Mouse (Mus musculus) granulocyte monocyte progenitor cell, adult 5-6 weeks (primary cell): ENCODE results near the gene Igfbp5. TPM values are rescaled to one million over a fixed set of nuclear protein-coding genes. Genes with fewer than 3 reads are reported as not detected.

ENCODE experiments used
- ATAC-seq: replicated peaks from 2 replicates; pipeline ENCODE4 v1.8.0; 2016; ENCODE audit warnings: mild to moderate bottlenecking, moderate TSS enrichment, inconsistent platforms; ENCODE audit not compliant: poor library complexity, severe bottlenecking
- total RNA-seq, 2 experiments: library from RNA; stranded (forward) in 1 of 2; stranded (reverse) in 1 of 2; fragments of 200-712, 200-1000 nt in 1 of 2; fragments of >200 nt in 1 of 2; fragmentation: Nextera tagmentation in 1 of 2; gene quantifications; 2 replicates each; pipeline ENCODE4 v1.2.3; 2014 to 2017

Igfbp5 gene
- total RNA-seq, 2 experiments from 2014 or later, result not detected

DNA sequence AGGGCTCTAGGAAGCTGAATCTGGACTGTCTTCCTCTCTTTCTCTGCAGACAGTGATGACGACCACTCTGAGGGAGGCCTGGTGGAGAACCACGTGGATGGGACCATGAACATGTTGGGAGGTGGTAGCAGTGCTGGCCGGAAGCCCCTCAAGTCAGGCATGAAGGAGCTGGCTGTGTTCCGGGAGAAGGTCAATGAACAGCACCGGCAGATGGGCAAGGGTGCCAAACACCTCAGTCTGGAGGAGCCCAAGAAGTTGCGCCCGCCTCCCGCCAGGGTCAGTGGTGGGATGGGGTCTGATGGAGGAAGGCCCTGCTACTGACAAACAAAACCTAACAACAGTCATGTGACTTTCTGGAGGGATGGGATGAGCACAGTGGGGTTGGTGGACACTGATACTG is 25.6 kb downstream of the Igfbp5 start:
- no peak for ATAC-seq

DNA sequence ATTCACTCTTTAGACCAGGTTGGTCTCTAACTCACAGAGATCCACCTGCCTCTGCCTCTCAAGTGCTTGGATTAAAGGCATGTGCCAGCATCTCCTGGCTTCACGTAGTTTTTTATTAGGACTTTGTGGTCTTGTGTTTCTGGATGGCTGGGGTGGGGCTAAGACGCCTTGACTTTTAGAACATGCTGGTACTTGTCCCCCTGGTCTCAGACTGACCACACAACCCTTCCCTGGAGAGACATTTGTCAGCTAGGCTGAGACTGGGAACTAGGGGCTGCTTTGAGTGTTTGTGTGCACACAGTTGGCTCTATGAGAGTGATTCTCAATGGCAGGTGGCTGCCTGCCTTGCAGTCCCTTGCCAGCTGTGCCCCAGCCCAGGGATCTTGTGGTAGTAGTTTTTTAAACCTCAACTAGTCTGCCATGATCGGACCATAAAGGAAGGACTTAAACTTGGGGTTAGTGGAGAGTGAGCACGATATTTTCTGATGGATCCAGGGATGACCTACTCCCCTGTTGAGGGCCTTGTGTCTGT is 26.8 kb downstream of the Igfbp5 start:
- no peak for ATAC-seq

DNA sequence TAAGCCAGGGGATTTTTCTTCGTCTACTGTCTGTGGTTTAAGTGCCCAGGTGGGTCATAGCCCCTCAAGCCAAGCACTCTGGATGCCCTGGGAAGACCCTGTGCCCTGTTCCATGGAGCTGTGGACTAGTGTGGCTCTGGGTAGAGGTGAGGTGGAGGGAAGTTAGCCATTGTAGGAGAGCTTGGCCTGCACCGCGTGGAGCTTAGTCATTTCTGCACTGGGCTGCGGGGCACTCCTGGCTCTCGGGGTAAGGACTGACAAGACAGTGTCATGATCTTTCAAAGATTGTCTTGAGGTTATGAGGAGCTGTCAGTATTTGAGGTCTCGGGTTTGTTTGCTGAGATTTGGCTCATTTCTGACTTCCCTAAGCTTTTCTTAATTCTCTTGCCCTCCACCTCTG is 30.0 kb downstream of the Igfbp5 start:
- no peak for ATAC-seq

DNA sequence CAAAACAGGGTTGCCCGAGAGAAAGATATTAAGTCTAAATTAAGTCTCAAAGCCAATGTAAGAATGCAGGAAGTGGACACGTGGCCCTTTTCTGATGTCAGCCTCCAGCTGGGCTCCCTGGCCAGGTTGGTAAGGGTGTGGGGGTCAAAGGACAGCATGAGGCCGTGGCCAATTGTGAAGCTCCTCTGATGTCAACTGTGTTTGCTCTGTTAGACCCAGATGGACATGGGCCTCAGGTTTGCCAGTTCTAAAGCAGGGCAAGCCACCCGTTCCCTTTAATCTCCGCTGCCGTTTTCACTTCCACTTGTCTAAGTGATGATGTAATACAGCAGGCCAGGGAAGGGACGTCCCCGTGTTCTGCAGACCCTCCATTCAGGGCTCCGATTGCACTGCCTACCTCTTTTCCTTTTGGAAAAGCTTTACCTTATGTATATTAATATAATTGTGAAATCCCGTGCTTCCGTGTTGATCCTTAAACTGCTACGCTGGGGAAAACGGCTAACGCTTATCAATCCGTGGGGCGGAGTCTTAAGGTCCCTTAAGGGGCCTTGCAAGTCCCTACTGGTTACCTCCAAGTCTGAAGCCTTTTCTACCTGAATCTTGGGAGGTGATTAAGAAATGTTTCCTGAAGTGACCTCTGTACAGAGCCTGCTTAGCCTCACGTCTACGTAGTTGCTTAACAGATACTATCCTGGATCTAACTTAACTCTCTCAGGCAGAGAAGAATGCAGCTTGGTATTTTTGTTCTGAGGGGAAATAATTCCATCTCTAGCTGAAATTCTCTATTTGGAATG is 31.8 kb downstream of the Igfbp5 start:
- ATAC-seq, result no peak

DNA sequence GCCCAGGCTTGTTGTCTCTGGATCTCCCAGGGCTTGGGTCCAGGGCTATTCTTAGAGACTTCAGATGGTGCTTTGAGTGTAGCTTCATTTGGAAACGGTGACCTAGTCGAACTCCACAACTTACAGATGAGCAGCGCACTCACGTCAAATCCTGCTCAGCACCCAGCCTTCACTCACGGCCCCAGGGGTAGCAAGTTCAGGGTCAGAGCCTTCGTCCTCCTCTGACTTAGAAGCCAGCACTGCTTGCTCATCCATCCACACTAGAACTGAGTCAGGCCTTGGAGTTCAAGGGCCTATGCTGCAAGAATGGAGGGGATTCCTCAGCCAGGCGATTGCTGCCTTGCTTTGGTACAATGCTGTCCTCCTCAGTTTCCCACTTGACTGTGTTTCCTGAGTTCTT is 34.9 kb downstream of the Igfbp5 start:
- no peak for ATAC-seq

DNA sequence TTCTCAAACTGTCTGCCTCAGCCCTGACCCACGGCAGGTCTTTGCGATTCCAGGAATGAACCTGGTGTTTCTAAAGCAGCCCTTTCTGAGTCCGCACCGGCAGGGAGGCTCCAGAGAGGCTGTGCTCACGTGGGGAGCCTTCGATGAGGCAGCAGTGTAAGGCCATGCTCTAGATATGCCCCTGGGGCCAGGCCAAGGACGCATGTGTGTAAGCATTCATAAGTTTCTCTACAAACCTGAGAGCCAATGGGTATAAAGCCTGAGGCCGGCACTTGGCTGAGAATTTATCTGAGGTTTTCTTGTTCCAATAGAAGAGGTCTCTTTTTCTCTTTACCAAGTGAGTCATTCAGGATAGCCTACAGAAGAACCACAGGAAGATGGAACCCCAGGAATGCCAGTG is 35.3 kb downstream of the Igfbp5 start:
- ATAC-seq, result no peak

DNA sequence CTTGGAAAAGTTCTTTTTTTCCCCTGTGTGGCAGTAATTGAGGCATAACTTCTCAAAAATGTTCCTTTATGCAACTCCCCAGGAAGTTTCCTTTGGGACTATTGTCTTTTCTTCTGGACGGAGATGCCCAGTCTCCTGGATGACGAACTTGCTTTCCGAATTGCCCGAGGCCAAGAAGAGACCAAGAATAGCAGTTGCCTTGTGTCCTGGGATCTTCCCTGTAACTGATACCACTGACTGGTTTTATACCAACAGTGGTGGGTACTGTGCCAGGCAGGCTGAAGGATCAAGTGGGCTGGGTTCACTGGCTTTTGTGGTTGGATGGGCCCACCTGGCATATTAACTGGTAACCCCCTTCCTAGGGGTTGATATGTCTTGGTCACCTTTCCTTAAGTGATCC is 41.1 kb downstream of the Igfbp5 start:
- no peak for ATAC-seq

DNA sequence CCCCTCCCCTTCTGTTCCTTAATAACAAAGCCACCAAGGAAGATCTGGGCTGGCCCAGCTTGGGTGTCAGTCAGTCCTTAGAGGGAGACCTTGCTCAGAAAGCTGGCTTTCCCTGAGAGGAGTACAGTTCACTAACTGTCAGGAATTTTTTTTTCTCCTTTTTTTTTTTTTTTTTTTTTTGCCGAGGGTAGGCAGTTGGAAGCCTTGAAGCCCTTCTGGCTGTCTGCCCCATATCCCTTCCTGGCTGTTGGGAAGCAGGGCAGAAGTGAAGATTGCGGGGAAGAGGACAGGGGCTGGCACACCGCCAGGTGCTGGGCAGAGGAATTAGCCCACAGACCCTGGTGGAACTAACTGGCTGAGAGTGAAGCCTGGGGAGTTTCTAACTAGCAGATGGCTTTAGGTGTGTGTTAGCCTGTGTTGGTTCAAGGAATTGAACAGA is 42.0 kb downstream of the Igfbp5 start:
- ATAC-seq, result no peak

DNA sequence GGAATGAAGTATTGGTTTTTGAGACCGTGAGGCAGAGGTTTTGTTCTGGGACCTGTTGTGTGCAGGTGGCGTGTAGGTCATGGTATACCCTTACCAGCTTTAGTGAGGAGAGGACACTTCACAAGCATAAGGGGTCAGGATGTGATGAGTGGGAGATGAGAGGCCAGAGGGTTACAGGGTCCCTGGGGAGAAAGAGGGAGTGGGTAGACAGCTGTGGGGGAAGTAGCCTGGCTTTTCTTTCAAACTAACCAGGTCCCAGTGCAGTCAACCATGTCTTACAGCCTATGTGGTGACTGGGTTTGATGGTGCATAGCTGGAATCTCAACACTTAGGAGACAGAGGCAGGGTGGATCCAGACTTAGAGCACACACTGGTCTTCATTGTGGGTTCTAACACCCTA is 44.2 kb downstream of the Igfbp5 start:
- ATAC-seq, result no peak

DNA sequence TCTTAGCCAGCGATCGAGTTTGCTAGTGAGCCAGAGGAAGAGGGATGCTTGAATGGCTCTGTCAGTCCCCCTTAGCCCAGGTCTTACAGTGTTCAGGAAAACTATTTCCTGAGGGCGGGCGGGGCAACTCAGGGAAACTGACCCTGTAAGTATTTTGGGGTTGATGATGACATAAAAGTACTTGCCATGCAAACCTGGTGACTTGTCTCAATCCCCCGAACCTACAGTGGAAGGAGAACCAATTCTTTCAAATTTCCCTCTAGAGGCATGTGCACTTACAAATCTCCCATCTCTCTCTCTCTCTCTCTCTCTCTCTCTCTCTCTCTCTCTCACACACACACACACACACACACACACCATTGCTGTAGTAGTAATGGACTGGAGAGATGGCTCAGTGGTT is 45.8 kb downstream of the Igfbp5 start:
- ATAC-seq, result no peak

DNA sequence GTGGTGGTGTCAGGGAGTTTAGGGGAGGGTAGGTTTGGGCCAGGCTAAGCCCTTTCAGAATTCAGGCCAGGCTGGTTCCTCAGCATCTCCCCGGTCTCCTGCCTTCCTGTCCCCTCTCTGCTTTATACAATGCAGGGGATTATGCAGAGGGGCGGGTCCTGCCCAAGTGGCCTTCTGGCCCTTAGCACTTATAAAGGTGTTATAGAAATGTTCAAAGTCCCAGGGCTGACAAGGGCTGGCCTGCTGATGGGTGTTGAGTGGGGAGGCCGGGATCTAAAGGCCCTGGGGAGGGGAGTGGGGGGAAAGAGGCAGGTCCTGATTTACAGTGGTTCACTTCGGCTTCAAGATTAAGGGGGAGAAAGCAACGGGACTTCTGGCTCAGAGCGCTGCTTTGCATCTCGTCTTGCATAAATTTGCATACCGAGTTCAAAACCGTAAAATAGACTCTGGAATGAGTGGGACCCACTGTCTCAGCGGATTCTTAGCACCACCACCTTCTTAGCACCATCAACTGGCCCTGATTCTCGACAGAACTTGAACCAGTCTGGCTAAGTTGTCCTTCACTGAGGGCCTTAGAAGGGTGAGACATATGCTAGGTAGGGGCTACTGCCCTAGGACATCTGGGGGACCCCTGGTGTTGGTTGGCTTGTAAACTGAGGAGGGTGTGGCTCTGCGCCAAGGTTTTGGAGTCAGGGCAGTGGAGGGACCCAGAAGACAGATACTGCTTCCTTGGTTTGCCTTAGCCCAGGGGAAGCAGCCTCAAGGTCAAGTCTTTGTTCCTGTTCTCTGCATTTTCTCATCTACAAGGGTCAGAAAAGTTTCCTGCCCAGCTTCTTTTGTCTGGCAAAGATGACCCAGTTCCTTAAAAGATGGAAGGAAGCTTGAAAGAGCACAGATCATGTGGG is 47.0 kb downstream of the Igfbp5 start:
- no peak for ATAC-seq

DNA sequence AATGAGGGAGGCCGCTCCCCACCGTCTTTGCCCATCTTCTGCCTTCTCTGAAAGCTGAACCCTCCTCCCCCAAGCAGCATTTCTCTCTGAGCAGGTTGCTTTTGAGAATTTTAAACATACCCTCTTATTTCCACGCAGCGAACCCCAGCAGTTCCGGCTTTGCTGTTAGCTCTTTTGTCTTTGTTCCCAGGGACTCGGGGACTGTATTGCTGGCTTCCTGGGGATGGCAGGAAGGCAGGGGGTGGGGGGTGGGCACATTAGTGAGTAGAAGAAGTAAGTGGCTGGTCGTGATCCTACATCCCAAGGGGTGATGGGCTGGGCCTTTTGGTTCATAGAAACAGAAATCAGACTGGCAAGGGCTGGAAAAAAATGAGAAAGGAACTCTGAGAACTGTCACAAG is 47.8 kb downstream of the Igfbp5 start:
- no peak for ATAC-seq

DNA sequence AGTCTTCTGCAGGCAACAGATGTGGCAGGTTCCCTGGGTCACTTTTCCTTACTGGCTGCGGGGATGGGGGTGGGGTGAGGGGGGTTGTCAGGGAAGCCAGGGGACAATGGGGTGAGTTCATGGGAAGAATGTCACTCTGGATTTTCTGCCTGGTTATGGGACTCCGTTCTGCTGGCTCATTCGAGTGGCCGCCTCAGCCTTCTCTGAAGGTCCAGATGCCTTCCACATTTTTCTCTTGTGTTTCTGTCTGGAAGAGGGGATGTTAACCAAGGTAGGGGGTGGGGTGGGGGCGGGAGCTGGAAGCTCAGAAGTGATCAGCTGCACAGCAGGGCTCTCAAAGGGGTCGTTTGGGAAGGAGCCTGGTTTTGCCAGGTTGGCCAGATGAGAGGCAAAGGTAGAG is 48.2 kb downstream of the Igfbp5 start:
- ATAC-seq, result no peak

DNA sequence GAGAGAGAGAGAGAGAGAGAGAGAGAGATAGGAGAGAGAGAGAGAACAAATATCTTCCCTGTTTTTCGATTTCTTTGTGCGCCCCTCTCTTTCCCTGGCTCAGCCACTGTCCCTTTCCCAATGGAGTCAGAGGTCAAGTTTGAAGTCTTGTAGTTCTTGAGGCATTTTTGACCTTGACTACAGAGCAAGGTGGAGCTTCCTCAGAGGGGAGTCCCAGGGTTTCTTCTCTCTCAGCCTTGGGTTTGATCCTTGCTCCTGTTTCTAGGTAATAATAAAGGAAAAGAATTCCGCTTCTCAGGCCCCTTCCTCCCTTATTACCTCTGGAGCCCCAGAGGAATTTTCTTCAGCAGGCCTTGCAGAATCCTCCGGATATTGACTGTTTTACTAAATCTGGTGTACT is 48.8 kb downstream of the Igfbp5 start:
- ATAC-seq, result no peak

DNA sequence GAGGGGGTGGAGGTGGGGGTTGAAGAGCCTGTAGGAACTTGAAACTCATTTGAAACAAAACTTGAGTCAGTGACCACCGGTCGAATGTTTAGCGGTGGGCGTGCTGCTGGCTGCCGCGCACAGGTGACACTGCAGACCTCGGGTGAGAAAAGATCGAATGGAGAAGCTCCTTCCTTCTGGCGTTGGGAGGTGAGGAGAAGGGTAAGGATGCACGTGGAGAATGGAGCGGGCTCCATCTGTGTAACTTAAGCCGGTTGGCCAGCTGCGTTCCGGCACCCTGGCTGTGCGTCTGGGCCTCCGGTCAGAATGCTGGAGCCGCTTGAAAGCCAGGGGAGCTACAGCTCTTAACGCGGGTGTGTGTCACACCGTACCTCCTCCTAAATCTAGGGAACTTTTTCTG is 49.4 kb downstream of the Igfbp5 start:
- ATAC-seq, result no peak

DNA sequence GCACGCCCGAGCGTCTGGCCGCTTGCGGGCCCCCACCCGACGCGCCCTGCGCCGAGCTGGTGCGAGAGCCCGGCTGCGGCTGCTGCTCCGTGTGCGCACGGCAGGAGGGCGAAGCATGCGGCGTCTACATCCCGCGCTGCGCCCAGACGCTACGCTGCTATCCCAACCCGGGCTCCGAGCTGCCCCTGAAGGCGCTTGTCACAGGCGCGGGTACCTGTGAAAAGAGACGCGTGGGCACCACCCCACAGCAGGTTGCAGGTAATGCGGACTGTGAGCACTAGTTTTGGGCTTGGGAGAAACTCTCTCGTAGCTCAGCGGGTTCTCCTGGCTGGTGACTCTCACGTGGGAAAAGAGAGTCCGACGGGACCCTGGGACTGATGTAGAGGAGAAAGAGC is 50.0 kb downstream of the Igfbp5 start:
- 0 out of 2 replicates have a peak, but pooled peaks have one; percentile 17 for ATAC-seq

DNA sequence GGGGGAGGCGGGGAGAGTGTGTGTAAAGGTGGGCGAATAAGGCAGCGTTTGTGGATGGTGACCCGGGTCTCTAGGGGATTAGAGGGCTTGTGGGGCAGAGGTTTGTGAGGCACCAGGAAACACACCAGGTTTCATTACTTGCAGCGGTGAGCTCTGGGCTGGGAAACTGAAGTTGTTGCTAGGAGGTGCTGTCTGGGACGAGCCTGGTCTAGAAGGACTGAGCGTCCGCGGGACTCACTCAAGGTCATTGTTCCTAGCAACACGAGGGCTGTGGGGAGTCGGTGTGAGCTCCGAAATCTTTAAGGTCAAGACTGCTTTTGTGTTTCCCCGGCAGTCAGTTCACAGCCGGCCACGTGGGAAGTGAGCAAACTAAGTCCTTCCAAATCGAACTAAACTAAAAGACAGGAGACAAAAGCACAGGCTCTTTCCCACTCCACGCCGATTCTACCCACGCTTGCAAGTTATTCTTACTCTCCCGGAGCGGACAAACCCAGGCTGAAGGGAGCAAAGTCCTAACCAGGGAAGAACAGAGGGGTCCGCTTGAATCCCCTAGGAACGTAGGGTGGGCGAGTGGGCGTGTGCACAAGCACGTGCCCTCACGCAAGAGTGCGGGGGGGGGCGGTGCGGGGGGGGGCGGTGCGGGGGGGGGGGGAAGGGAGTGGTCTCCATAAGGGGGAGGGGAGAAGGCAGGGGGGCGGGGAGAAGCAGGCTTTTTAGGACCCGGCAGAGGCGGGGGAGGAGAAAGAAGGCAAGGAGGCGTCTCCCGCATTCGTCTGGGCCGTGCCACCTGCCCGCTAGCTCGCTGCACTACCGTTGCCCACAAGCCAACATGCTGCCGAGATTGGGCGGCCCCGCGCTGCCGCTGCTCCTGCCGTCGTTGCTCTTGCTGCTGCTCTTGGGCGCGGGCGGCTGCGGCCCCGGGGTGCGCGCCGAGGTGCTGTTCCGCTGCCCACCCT is 50.7 kb downstream of the Igfbp5 start, which contains the start of gene Igfbp2:
TSS of gene Igfbp2 (plus strand) at position 753 of the 956 bp plus-strand sequence.
- ATAC-seq, result no peak

DNA sequence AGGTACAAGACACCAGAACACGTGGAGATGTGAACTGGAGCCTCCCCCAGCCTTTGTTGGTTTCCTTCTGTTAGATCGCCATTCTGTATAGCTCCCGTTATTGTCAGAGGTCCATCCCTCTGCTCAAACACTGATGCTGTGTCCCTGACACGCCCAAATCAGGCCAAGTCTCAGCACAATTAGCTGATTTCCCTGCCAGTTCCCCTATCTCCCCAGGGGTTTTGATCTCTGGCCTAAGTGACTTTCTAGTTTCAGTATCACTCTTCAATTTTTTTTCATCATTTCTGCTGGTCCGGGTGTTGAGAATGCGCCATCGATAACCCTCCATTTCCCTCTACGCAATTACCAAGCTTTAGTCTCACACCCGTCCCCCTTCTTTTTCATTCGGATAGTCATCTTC is 51.8 kb downstream of the Igfbp5 start:
- ATAC-seq, result no peak

DNA sequence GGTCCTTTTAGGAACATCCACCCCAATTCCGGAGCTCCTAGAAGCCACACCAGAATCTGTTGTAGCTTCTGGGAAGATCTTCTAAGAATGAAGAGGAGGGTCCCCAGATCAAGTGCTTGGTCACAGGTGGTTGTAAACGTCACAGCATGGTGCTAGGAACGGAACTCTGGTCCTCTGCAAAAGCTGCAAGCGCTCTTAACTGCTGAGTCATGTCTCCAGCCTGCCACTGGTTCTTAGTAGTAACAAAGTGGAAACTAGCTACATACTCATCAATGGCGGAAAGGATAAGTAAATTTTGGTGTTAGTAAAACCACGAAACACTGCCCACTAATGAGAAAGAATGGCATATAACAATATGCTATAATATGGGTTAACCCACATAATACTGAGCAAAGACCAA is 54.7 kb downstream of the Igfbp5 start:
- ATAC-seq, result no peak

DNA sequence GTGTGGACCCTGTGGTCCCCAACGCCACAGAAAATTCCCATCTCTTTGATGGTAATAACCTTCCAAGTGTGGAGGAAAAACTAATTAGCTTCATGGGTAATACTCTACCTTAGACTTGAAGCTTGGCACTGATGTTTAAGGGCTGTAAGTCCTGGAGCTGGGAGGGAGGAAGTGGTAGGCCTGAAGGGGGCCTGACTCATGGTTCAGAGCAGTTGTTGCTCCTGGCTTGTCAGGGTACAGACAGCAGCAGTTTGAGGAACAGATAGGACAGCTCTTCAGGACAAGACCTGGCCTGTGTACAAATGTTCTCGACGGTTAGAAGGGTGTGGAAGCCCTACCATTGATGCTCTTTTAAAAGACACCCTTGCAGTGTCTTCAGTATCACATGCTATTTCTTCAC is 59.1 kb downstream of the Igfbp5 start:
- no peak for ATAC-seq
